In genomic region chr7:3665215-3666114, GRCm38 (mm10) we compare ENCODE assay signal across 8 mouse cellular contexts. TPM values are rescaled to one million over a fixed set of nuclear protein-coding genes. Genes with fewer than 3 reads are reported as not detected.
DNase-seq lines count a peak whose midpoint lies in the region; ATAC-seq lines count a peak whose summit lies in the region.

Gene Leng1, minus strand, starts transcription at chr7:3665840.

- DNase-seq in adrenal gland, adult (ENCODE audit: inconsistent age in 2 of 2, low spot score in 1 of 2): peak; percentile 98 to 99
- DNase-seq in embryo, embryonic 10.5 days (ENCODE audit: low spot score): peak; percentile 98
- DNase-seq in gastrocnemius, postnatal 14 days: peak; percentile 97
- peak; percentile 97 to 98 for DNase-seq in left cerebral cortex, postnatal 10 days (ENCODE audit: extremely low spot score in 1 of 2, low spot score in 2 of 2)
- DNase-seq in right cerebral cortex, postnatal 25 days: peak; percentile 95
- peak; percentile 95 to 96 for DNase-seq in urinary bladder, postnatal 4 days (ENCODE audit: low spot score in 2 of 2)

- ATAC-seq in inflammation-experienced regulatory T-cells, adult 6 months: peak; percentile 97
- ATAC-seq in megakaryocyte-erythroid progenitor cell, adult 5-6 weeks (replicated peaks; ENCODE audit: low FRiP score, low TSS enrichment, poor library complexity, severe bottlenecking): peak; percentile 93

- intact Hi-C loops in gastrocnemius, postnatal 14 days (cut with DNase I; ENCODE audit: low total_unique reads): no loop called here
- intact Hi-C loops in left cerebral cortex, postnatal 10 days (cut with DNase I): no loop called here

RNA-seq across cellular contexts. Expression of gene Leng1, which starts in this region (rescaled TPM):
- 1 to 10 TPM; 4.8 to 5.6 TPM for total RNA-seq in gastrocnemius, postnatal 14 days (2021)
- polyA plus RNA-seq in inflammation-experienced regulatory T-cells, adult 6 months (2017; shearing (Covaris generic)): 1 to 10 TPM; 4.8 to 6.9 (median 6.0) TPM
- 1 to 10 TPM; 4.4 to 5.5 TPM for total RNA-seq in left cerebral cortex, postnatal 10 days (2021)
- total RNA-seq in megakaryocyte-erythroid progenitor cell, adult 5-6 weeks (2014; fragmentation: Nextera tagmentation): 5.5 and 8.1 TPM in 2 replicates
- total RNA-seq in megakaryocyte-erythroid progenitor cell, adult 5-6 weeks (2017): 7.1 and 15.2 TPM in 2 replicates

Comparison
In these comparisons a context has a peak if more than half of its experiments do, and no peak if none do; other contexts are left out.
1. Peak in every context shown above with its lines: DNase-seq and ATAC-seq.